Mouse (Mus musculus) lung, embryonic 15.5 days (tissue): Measurements from ENCODE around the gene Rnf166. TPM values are rescaled to one million over a fixed set of nuclear protein-coding genes. Genes with fewer than 3 reads are reported as not detected.

Experiments used
- ATAC-seq: fragments of 200-750 bp; cut with Nextera tagmentation; 2 replicates; pipeline ENCODE4 v1.8.0; 2017; ENCODE audit warnings: moderate number of reproducible peaks, borderline replicate concordance; ENCODE audit not compliant: low FRiP score, low TSS enrichment; ENCODE audit errors: extremely low read depth
- H3K27ac ChIP-seq: fragments of 300-500 bp; sonication (generic); 2 replicates; pipeline ENCODE4 v1.5.1; 2015; ENCODE audit warnings: moderate library complexity, mild to moderate bottlenecking, inconsistent platforms
- H3K27me3 ChIP-seq: fragments of 300-500 bp; sonication (generic); 2 replicates; pipeline ENCODE4 v1.6.1; 2015; ENCODE audit warnings: inconsistent platforms
- H3K36me3 ChIP-seq: fragments of 300-500 bp; sonication (generic); 2 replicates; pipeline ENCODE4 v1.6.1; 2015; ENCODE audit warnings: inconsistent platforms
- H3K4me1 ChIP-seq: fragments of 300-500 bp; sonication (generic); 2 replicates; pipeline ENCODE4 v1.6.1; 2015; ENCODE audit warnings: inconsistent platforms
- H3K4me2 ChIP-seq: fragments of 300-500 bp; sonication (generic); 2 replicates; pipeline ENCODE4 v1.6.1; 2015; ENCODE audit warnings: inconsistent platforms, mild to moderate bottlenecking, moderate library complexity
- H3K4me3 ChIP-seq: fragments of 300-500 bp; sonication (generic); 2 replicates; pipeline ENCODE4 v1.5.1; 2015; ENCODE audit warnings: mild to moderate bottlenecking, inconsistent platforms
- H3K9ac ChIP-seq: fragments of 300-500 bp; sonication (generic); 2 replicates; pipeline ENCODE4 v1.6.1; 2015; ENCODE audit warnings: inconsistent platforms
- H3K9me3 ChIP-seq: fragments of 300-500 bp; sonication (generic); 2 replicates; pipeline ENCODE4 v1.6.1; 2016; ENCODE audit warnings: inconsistent platforms
- WGBS: fragments of 180-500 bp; shearing (Covaris S2); methylation state at CpG from one replicate; pipeline ENCODE4 v1.1.7; 2015; 5-methylcytosine and 5-hydroxymethylcytosine counted together
- polyA plus RNA-seq: library from polyadenylated mRNA; unstranded; fragments of >200 nt; fragmentation: Nextera tagmentation; extraction: Ambion mirVana; gene quantifications from 2 replicates; pipeline ENCODE4 v1.2.1, GENCODE M21; 2015

Rnf166 gene
- 40.5 and 43.9 TPM in 2 replicates for polyA plus RNA-seq

GRCm38 (mm10) chr8:122475580-122476320 lies at the start of gene Rnf166, which contains the start of gene Ctu2:
Rnf166 (minus strand) TSS chr8:122476064.
Ctu2 (plus strand) TSS chr8:122476143.
- ATAC-seq, result peak; percentile 92
- no peaks in the 10 kb centered on the region for H3K27me3 ChIP-seq
- no peaks in the 10 kb centered on the region for H3K9me3 ChIP-seq
- H3K9ac ChIP-seq, result peak within 1 kb of the TSS; percentile 92
- H3K36me3 ChIP-seq, result peaks cover 19% of the 10 kb centered on the region
- peak within 1 kb of the TSS; percentile 66 for H3K27ac ChIP-seq
- WGBS, result under 1% methylated on average over 103 of the region's 103 CpGs
- peak within 1 kb of the TSS; percentile 99 for H3K4me3 ChIP-seq
- H3K4me1 ChIP-seq, result peaks cover 22% of the 10 kb centered on the region
- peak within 1 kb of the TSS; percentile 90 for H3K4me2 ChIP-seq

DNA sequence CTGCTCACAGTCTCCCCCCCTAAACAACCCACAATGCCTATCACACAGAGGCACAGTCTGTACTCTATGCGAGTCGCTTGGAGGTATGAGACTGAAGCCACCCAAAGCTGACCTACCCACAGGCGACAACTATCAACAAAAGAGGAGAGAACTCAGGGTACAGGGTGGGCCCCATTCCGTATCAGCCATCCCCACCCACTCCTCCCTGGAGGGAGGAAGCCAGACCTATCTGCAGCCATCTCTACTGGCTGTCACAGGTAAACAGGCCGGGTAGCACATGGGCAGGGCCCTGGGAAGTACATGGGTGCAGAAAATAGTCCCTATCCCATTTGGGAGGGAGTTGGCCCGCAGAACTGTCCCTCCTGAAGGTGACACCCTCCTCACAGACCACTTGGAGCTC lies 49.1 kb upstream of the Rnf166 start:
- Histone ChIP-seq H3K36me3 (no peaks in the 10 kb centered on the region), H3K27me3 (no peaks in the 10 kb centered on the region), H3K27ac (peak overlapping the region; percentile 86; the same call in 1 of the 2 replicates), H3K9me3 (no peaks in the 10 kb centered on the region), H3K4me2 (no peak overlapping the region), H3K9ac (no peak overlapping the region), H3K4me1 (peaks cover 64% of the 10 kb centered on the region), H3K4me3 (no peak overlapping the region)
- no peak for ATAC-seq
- 77% methylated on average over 6 of the region's 6 CpGs for WGBS

GRCm38 (mm10) chr8:122524506-122524905 lies 48.6 kb upstream of the Rnf166 start:
- Histone ChIP-seq H3K4me3 (no peak overlapping the region), H3K4me2 (0 out of 2 replicates have a peak overlapping the region, but pooled peaks have one; percentile 33), H3K27me3 (no peaks in the 10 kb centered on the region), H3K9ac (no peak overlapping the region), H3K9me3 (no peaks in the 10 kb centered on the region), H3K36me3 (no peaks in the 10 kb centered on the region), H3K27ac (peak overlapping the region; percentile 85; the same call in 1 of the 2 replicates), H3K4me1 (peaks cover 67% of the 10 kb centered on the region)
- no peak for ATAC-seq
- WGBS, result 65% methylated on average over 6 of the region's 6 CpGs

- no peaks in the 10 kb centered on the region for H3K9me3 ChIP-seq
- peak overlapping the region; percentile 33 for H3K4me2 ChIP-seq
- 14% methylated on average over 23 of the region's 23 CpGs for WGBS
- no peak for ATAC-seq
- H3K9ac ChIP-seq, result peak overlapping the region; percentile 32; the same call in 1 of the 2 replicates
- H3K4me1 ChIP-seq, result peaks cover 73% of the 10 kb centered on the region
- no peaks in the 10 kb centered on the region for H3K36me3 ChIP-seq
- 0 out of 2 replicates have a peak overlapping the region, but pooled peaks have one; percentile 0 for H3K4me3 ChIP-seq
- no peaks in the 10 kb centered on the region for H3K27me3 ChIP-seq
- peak overlapping the region; percentile 85 for H3K27ac ChIP-seq
These were observed 47.9 kb upstream of the Rnf166 start for GRCm38 (mm10) chr8:122523652-122524360.

- H3K9ac ChIP-seq, result peak overlapping the region; percentile 32
- H3K9me3 ChIP-seq, result no peaks in the 10 kb centered on the region
- H3K4me2 ChIP-seq, result peak overlapping the region; percentile 33
- H3K27me3 ChIP-seq, result no peaks in the 10 kb centered on the region
- peaks cover 79% of the 10 kb centered on the region for H3K4me1 ChIP-seq
- H3K36me3 ChIP-seq, result no peaks in the 10 kb centered on the region
- ATAC-seq, result peak; percentile 7; the same call in 1 of the 2 replicates
- H3K4me3 ChIP-seq, result 0 out of 2 replicates have a peak overlapping the region, but pooled peaks have one; percentile 0
- peak overlapping the region; percentile 85 for H3K27ac ChIP-seq
- 32% methylated on average over 14 of the region's 14 CpGs for WGBS
These were observed 47.2 kb upstream of the Rnf166 start for GRCm38 (mm10) chr8:122522796-122523651.

DNA sequence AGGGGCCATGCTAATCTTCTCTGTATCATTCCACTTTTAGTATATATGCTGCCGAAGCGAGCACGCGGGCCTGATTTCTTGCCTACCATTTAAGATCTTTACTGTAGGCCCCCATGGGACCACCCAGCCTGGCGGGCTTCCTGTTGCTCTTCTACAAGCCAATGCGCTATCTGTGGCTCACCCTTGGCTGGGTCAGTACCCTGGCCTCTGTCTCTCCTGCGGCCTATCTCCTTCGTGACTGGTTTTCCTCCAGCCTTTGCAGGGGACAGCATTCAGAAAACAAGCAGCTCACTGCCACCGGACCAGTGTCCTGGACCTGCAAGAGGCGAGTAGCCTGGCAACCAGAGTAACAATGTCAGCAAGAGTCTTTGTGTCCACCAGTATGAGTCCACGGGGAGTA lies 44.7 kb upstream of the Rnf166 start:
- H3K9me3 ChIP-seq, result no peaks in the 10 kb centered on the region
- no peaks in the 10 kb centered on the region for H3K36me3 ChIP-seq
- H3K4me1 ChIP-seq, result peaks cover 75% of the 10 kb centered on the region
- no peak overlapping the region for H3K9ac ChIP-seq
- peak overlapping the region; percentile 52 for H3K27ac ChIP-seq
- no peak for ATAC-seq
- WGBS, result 69% methylated on average over 11 of the region's 11 CpGs
- no peak overlapping the region for H3K4me3 ChIP-seq
- no peaks in the 10 kb centered on the region for H3K27me3 ChIP-seq
- no peak overlapping the region for H3K4me2 ChIP-seq

GRCm38 (mm10) chr8:122517541-122518190 lies 41.8 kb upstream of the Rnf166 start:
- WGBS, result 16% methylated on average over 6 of the region's 6 CpGs
- Histone ChIP-seq H3K27me3 (no peaks in the 10 kb centered on the region), H3K4me2 (peak overlapping the region; percentile 25), H3K4me1 (peaks cover 50% of the 10 kb centered on the region), H3K9ac (no peak overlapping the region), H3K36me3 (peaks cover 5% of the 10 kb centered on the region; the same call in 1 of the 2 replicates), H3K27ac (peak overlapping the region; percentile 86), H3K9me3 (no peaks in the 10 kb centered on the region), H3K4me3 (no peak overlapping the region)
- ATAC-seq, result peak; percentile 76; the same call in 1 of the 2 replicates

DNA sequence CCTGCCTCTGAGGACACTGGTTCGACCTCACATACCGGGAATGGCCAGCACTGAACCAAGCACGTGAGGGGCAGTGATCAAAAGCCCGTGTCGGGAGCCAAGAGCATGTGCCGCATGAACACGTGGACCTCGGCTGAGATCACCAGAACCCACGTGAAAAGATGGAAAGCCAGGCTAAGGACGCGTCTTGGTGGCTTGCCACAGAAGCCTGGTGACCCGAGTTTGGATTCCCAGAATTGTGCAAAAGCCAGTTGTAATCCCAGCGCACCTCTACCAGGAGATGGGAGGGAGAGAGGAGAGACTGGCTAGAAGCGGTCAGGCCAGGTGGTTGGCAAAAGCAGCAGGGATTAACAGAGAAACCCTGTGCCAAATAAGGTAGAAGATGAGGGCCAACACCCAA lies 39.8 kb upstream of the Rnf166 start:
- no peaks in the 10 kb centered on the region for H3K9me3 ChIP-seq
- peak overlapping the region; percentile 86; the same call in 1 of the 2 replicates for H3K27ac ChIP-seq
- H3K4me2 ChIP-seq, result no peak overlapping the region
- 86% methylated on average over 14 of the region's 14 CpGs for WGBS
- H3K4me1 ChIP-seq, result peaks cover 63% of the 10 kb centered on the region
- no peak for ATAC-seq
- peaks cover 10% of the 10 kb centered on the region; the same call in 1 of the 2 replicates for H3K36me3 ChIP-seq
- H3K9ac ChIP-seq, result no peak overlapping the region
- no peak overlapping the region for H3K4me3 ChIP-seq
- no peaks in the 10 kb centered on the region for H3K27me3 ChIP-seq

- 58% methylated on average over 7 of the region's 7 CpGs for WGBS
- H3K27ac ChIP-seq, result peak overlapping the region; percentile 84
- H3K27me3 ChIP-seq, result no peaks in the 10 kb centered on the region
- no peak overlapping the region for H3K4me2 ChIP-seq
- H3K36me3 ChIP-seq, result peaks cover 10% of the 10 kb centered on the region; the same call in 1 of the 2 replicates
- no peak overlapping the region for H3K9ac ChIP-seq
- no peaks in the 10 kb centered on the region for H3K9me3 ChIP-seq
- peaks cover 38% of the 10 kb centered on the region for H3K4me1 ChIP-seq
- no peak for ATAC-seq
- no peak overlapping the region for H3K4me3 ChIP-seq
These were observed 36.5 kb upstream of the Rnf166 start for GRCm38 (mm10) chr8:122512392-122512791.

DNA sequence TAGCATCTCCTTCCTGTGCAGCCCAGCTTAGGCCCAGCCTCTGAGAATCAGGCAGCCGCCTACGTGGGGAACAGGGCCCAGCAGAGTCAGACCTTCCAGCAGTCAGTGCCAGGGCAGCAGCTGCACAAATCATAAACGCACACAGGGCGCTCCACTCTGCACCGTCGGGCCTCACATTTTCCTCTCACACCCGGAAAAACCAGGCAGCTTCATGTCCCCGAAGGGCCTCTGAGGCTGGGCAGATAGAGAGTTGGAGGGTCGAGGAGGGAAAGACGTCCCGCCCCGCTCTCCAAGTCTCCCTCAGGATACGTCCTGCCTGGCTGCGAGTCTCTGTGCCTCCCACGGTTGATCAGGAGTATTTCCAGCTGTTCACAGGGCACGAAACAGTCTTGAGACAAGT lies 35.7 kb upstream of the Rnf166 start:
- Histone ChIP-seq H3K4me3 (no peak overlapping the region), H3K27ac (peak overlapping the region; percentile 84), H3K4me1 (peaks cover 30% of the 10 kb centered on the region), H3K27me3 (no peaks in the 10 kb centered on the region), H3K4me2 (no peak overlapping the region), H3K36me3 (peaks cover 10% of the 10 kb centered on the region; the same call in 1 of the 2 replicates), H3K9me3 (no peaks in the 10 kb centered on the region), H3K9ac (no peak overlapping the region)
- 43% methylated on average over 16 of the region's 16 CpGs for WGBS
- ATAC-seq, result peak; percentile 75; the same call in 1 of the 2 replicates

- peaks cover 47% of the 10 kb centered on the region for H3K36me3 ChIP-seq
- WGBS, result 30% methylated on average over 10 of the region's 10 CpGs
These were observed 25.0 kb upstream of the Rnf166 start for GRCm38 (mm10) chr8:122500856-122501255.

More at GRCm38 (mm10) chr8:122500856-122501255, 25.0 kb upstream of the Rnf166 start:
- no peaks in the 10 kb centered on the region for H3K27me3 ChIP-seq
- H3K4me3 ChIP-seq, result no peak overlapping the region
- no peak overlapping the region for H3K9ac ChIP-seq
- no peak overlapping the region for H3K27ac ChIP-seq
- no peak overlapping the region for H3K4me2 ChIP-seq
- H3K9me3 ChIP-seq, result no peaks in the 10 kb centered on the region
- ATAC-seq, result peak; percentile 35; the same call in 1 of the 2 replicates
- H3K4me1 ChIP-seq, result no peaks in the 10 kb centered on the region
